Mouse (Mus musculus): ENCODE results near the gene Ocln. TPM values are rescaled to one million over a fixed set of nuclear protein-coding genes. Genes with fewer than 3 reads are reported as not detected.

Gene Ocln
- 6.8 and 7.2 TPM in 2 replicates for polyA plus RNA-seq (2012; rRNA removed)

GRCm38 (mm10) chr13:100552369-100553041, at the start of gene Ocln:
TSS of gene Ocln (minus strand) at chr13:100552718.

GRCm38 (mm10) chr13:100492061-100492787, 60.3 kb downstream of the Ocln start, which contains the start of gene Gtf2h2:
TSS of gene Gtf2h2 (minus strand) at chr13:100492579.

DNA sequence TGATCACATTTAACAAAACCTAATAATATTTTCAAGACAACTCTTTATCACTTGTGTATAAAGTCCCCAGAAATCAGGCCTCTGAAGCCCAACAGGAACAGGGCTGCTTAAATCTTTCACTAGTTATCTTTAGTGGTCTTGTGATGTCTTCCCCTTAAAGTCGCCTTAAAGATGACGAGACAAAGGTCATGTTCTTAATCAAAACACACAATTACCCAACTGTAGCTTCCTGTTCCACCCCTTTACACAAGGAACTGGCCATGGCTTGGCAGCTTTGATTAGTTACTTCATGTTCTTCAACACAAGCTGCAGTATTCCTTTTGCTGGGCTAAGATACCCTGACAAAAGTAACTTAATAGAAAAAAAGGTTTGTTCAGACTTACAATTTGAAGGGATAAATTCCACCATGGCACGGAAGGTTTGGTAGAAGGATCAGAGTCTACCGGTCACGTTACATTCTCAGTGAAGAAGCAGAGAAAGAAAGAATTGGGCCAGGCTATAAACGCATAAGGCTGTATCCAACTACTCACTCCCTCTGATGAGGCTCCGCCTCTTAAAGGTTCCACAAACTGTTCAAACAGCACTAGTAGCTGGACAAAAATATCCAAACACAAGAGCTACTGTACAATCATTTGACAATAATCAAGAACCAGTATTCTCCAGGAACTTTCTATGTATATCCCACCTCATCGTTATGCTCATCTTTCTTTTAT, 99.9 kb downstream of the Ocln start, which contains the start of gene Naip1:
TSS of gene Naip1 (minus strand) at position 455 of the 713 bp plus-strand sequence.

Other genes with a start within 250 kb of the Ocln start
- 1.6 and 1.8 TPM in 2 replicates for gene Naip6, start 235.0 kb downstream of the Ocln start, polyA plus RNA-seq (2012; rRNA removed)
- 0.02 TPM in 1 of 2 replicates, not detected in the other for gene Naip1, start 99.8 kb downstream of the Ocln start, polyA plus RNA-seq (2012; rRNA removed)
- 17.5 and 18.2 TPM in 2 replicates for gene Gtf2h2, start 60.1 kb downstream of the Ocln start, polyA plus RNA-seq (2012; rRNA removed)
- gene Marveld2, start 64.3 kb upstream of the Ocln start, polyA plus RNA-seq (2012; rRNA removed), result 9.1 and 9.2 TPM in 2 replicates
- gene Ak6, start 98.3 kb upstream of the Ocln start, polyA plus RNA-seq (2012; rRNA removed), result 80.9 and 84.5 TPM in 2 replicates
- gene Rad17, start 98.3 kb upstream of the Ocln start, polyA plus RNA-seq (2012; rRNA removed), result 7.3 and 7.8 TPM in 2 replicates
- 6.3 and 9.4 TPM in 2 replicates for gene Taf9, start 98.9 kb upstream of the Ocln start, polyA plus RNA-seq (2012; rRNA removed)
- gene Ccdc125, start 117.0 kb upstream of the Ocln start, polyA plus RNA-seq (2012; rRNA removed), result 6.6 and 7.2 TPM in 2 replicates
- 14.2 and 15.2 TPM in 2 replicates for gene Cdk7, start 178.2 kb upstream of the Ocln start, polyA plus RNA-seq (2012; rRNA removed)
- 37.2 and 46.1 TPM in 2 replicates for gene Mrps36, start 191.9 kb upstream of the Ocln start, polyA plus RNA-seq (2012; rRNA removed)
- gene Cenph, start 223.2 kb upstream of the Ocln start, polyA plus RNA-seq (2012; rRNA removed), result 8.8 and 8.9 TPM in 2 replicates
- gene Ccnb1, start 233.9 kb upstream of the Ocln start, polyA plus RNA-seq (2012; rRNA removed), result 54.5 and 56.6 TPM in 2 replicates